Mouse (Mus musculus): ENCODE results near the gene Paxx. TPM values are rescaled to one million over a fixed set of nuclear protein-coding genes. Genes with fewer than 3 reads are reported as not detected.
"Not testable (repeated sequence)": the region's sequence is repeated elsewhere in the genome, so short reads cannot be mapped to it uniquely, and the experiment has no call there.

Gene Paxx
- polyA plus RNA-seq, 1 experiment from 2014 or later: 37.4 TPM

- Histone ChIP-seq H3K27me3 (replicated peaks; ENCODE audit: control insufficient read depth, insufficient read depth, low read length) (peaks cover 12% of the 10 kb centered on the region; the same call in 1 of the 2 replicates), H3K9ac (ENCODE audit: low read depth, low read length) (0 out of 2 replicates have a peak overlapping the region, but pooled peaks have one; percentile 7), H3K9me3 (ENCODE audit: control insufficient read depth, low read length) (no peaks in the 10 kb centered on the region), H3K4me1 (ENCODE audit: control insufficient read depth, insufficient read depth, low read length) (peaks cover 3% of the 10 kb centered on the region; the same call in 1 of the 2 replicates), H3K4me2 (ENCODE audit: low read depth, low read length) (no peak overlapping the region), H3K36me3 (ENCODE audit: control insufficient read depth, insufficient read depth, low read length) (no peaks in the 10 kb centered on the region), H3K27ac (ENCODE audit: low read length) (no peak overlapping the region), H3K4me3 (ENCODE audit: low read length) (no peak overlapping the region)
- 62% methylated on average over 1 of the region's 1 CpGs for WGBS
- ATAC-seq: no peak
Observed at GRCm38 (mm10) chr2:25423626-25424025, 37.3 kb downstream of the Paxx start.

GRCm38 (mm10) chr2:25422587-25423410, 38.1 kb downstream of the Paxx start, which contains the start of gene Fut7:
Gene Fut7, plus strand, starts transcription at chr2:25423267.
- no peak within 1 kb of the TSS for H3K4me2 ChIP-seq (ENCODE audit: low read depth, low read length)
- no peaks in the 10 kb centered on the region; the same call in 1 of the 2 replicates for H3K4me1 ChIP-seq (ENCODE audit: control insufficient read depth, insufficient read depth, low read length)
- no peaks in the 10 kb centered on the region for H3K36me3 ChIP-seq (ENCODE audit: control insufficient read depth, insufficient read depth, low read length)
- ATAC-seq: 0 out of 2 replicates have a peak, but pooled peaks have one; percentile 23
- no peak within 1 kb of the TSS for H3K27ac ChIP-seq (ENCODE audit: low read length)
- peaks cover 12% of the 10 kb centered on the region; the same call in 1 of the 2 replicates for H3K27me3 ChIP-seq (replicated peaks; ENCODE audit: control insufficient read depth, insufficient read depth, low read length)
- 0 out of 2 replicates have a peak within 1 kb of the TSS, but pooled peaks have one; percentile 7 for H3K9ac ChIP-seq (ENCODE audit: low read depth, low read length)
- H3K9me3 ChIP-seq (ENCODE audit: control insufficient read depth, low read length): no peaks in the 10 kb centered on the region
- H3K4me3 ChIP-seq (ENCODE audit: low read length): no peak within 1 kb of the TSS
- WGBS: 62% methylated on average over 17 of the region's 17 CpGs

- Histone ChIP-seq H3K4me3 (ENCODE audit: low read length) (no peak overlapping the region), H3K9me3 (ENCODE audit: control insufficient read depth, low read length) (no peaks in the 10 kb centered on the region), H3K27me3 (replicated peaks; ENCODE audit: control insufficient read depth, insufficient read depth, low read length) (peaks cover 12% of the 10 kb centered on the region; the same call in 1 of the 2 replicates), H3K27ac (ENCODE audit: low read length) (no peak overlapping the region), H3K9ac (ENCODE audit: low read depth, low read length) (no peak overlapping the region), H3K36me3 (ENCODE audit: control insufficient read depth, insufficient read depth, low read length) (no peaks in the 10 kb centered on the region), H3K4me1 (ENCODE audit: control insufficient read depth, insufficient read depth, low read length) (no peaks in the 10 kb centered on the region; the same call in 1 of the 2 replicates), H3K4me2 (ENCODE audit: low read depth, low read length) (no peak overlapping the region)
- 27% methylated on average over 3 of the region's 3 CpGs for whole genome bisulfite sequencing
- ATAC-seq: no peak; the same call in 1 of the 2 replicates
Observed at GRCm38 (mm10) chr2:25421896-25422295, 39.0 kb downstream of the Paxx start.

- Histone ChIP-seq H3K9ac (ENCODE audit: low read depth, low read length) (no peak overlapping the region), H3K27me3 (replicated peaks; ENCODE audit: control insufficient read depth, insufficient read depth, low read length) (no peaks in the 10 kb centered on the region), H3K9me3 (ENCODE audit: control insufficient read depth, low read length) (no peaks in the 10 kb centered on the region), H3K4me1 (ENCODE audit: control insufficient read depth, insufficient read depth, low read length) (no peaks in the 10 kb centered on the region), H3K27ac (ENCODE audit: low read length) (no peak overlapping the region), H3K36me3 (ENCODE audit: control insufficient read depth, insufficient read depth, low read length) (no peaks in the 10 kb centered on the region), H3K4me3 (ENCODE audit: low read length) (no peak overlapping the region), H3K4me2 (ENCODE audit: low read depth, low read length) (no peak overlapping the region)
- ATAC-seq: no peak
- 30% methylated on average over 3 of the region's 3 CpGs for WGBS
Observed at GRCm38 (mm10) chr2:25417426-25417825, 43.5 kb downstream of the Paxx start.

- not testable (repeated sequence) for H3K27ac ChIP-seq (ENCODE audit: low read length); H3K27me3 ChIP-seq (replicated peaks; ENCODE audit: control insufficient read depth, insufficient read depth, low read length); H3K9me3 ChIP-seq (ENCODE audit: control insufficient read depth, low read length); ATAC-seq; H3K4me1 ChIP-seq (ENCODE audit: control insufficient read depth, insufficient read depth, low read length); H3K4me2 ChIP-seq (ENCODE audit: low read depth, low read length); H3K9ac ChIP-seq (ENCODE audit: low read depth, low read length); H3K4me3 ChIP-seq (ENCODE audit: low read length); H3K36me3 ChIP-seq (ENCODE audit: control insufficient read depth, insufficient read depth, low read length)
Observed at GRCm38 (mm10) chr2:25413436-25413835, 47.5 kb downstream of the Paxx start.

- WGBS: 89% methylated on average over 10 of the region's 10 CpGs
- Histone ChIP-seq H3K36me3 (ENCODE audit: control insufficient read depth, insufficient read depth, low read length) (no peaks in the 10 kb centered on the region), H3K27ac (ENCODE audit: low read length) (no peak overlapping the region), H3K4me1 (ENCODE audit: control insufficient read depth, insufficient read depth, low read length) (no peaks in the 10 kb centered on the region), H3K4me3 (ENCODE audit: low read length) (no peak overlapping the region), H3K9me3 (ENCODE audit: control insufficient read depth, low read length) (no peaks in the 10 kb centered on the region), H3K4me2 (ENCODE audit: low read depth, low read length) (no peak overlapping the region), H3K27me3 (replicated peaks; ENCODE audit: control insufficient read depth, insufficient read depth, low read length) (peaks cover 4% of the 10 kb centered on the region; the same call in 1 of the 2 replicates), H3K9ac (ENCODE audit: low read depth, low read length) (no peak overlapping the region)
- no peak for ATAC-seq
Observed at GRCm38 (mm10) chr2:25408908-25409307, 52.0 kb downstream of the Paxx start.

Small RNA genes lying within 50 kb of the gene (microRNA-seq; reads per million reads assigned to microRNA genes)
- gene Mir3087: not detected

Other genes starting within 250 kb of the Paxx start
- 99.9 and 102 TPM in 2 replicates for gene Nelfb, start 249.6 kb downstream of the Paxx start, polyA plus RNA-seq (2015; fragmentation: Nextera tagmentation; extraction: Ambion mirVana)
- not detected in 2 replicates for gene Stpg3, start 246.5 kb downstream of the Paxx start, polyA plus RNA-seq (2015; fragmentation: Nextera tagmentation; extraction: Ambion mirVana)
- gene Fam166a, start 242.3 kb downstream of the Paxx start, polyA plus RNA-seq (2015; fragmentation: Nextera tagmentation; extraction: Ambion mirVana): 0.12 and 0.62 TPM in 2 replicates
- gene Tubb4b, start 236.4 kb downstream of the Paxx start, polyA plus RNA-seq (2015; fragmentation: Nextera tagmentation; extraction: Ambion mirVana): 635 and 699 TPM in 2 replicates
- 11.3 and 17.7 TPM in 2 replicates for gene Slc34a3, start 226.7 kb downstream of the Paxx start, polyA plus RNA-seq (2015; fragmentation: Nextera tagmentation; extraction: Ambion mirVana)
- gene Rnf224, start 224.3 kb downstream of the Paxx start, polyA plus RNA-seq (2015; fragmentation: Nextera tagmentation; extraction: Ambion mirVana): 0.37 and 0.54 TPM in 2 replicates
- 25.6 and 36.4 TPM in 2 replicates for gene Rnf208, start 218.8 kb downstream of the Paxx start, polyA plus RNA-seq (2015; fragmentation: Nextera tagmentation; extraction: Ambion mirVana)
- gene Cysrt1, start 218.6 kb downstream of the Paxx start, polyA plus RNA-seq (2015; fragmentation: Nextera tagmentation; extraction: Ambion mirVana): 3.3 and 6.4 TPM in 2 replicates
- 7.3 and 9.3 TPM in 2 replicates for gene AL732309.1, start 214.2 kb downstream of the Paxx start, polyA plus RNA-seq (2015; fragmentation: Nextera tagmentation; extraction: Ambion mirVana)
- 22.3 and 23.1 TPM in 2 replicates for gene Tmem203, start 205.7 kb downstream of the Paxx start, polyA plus RNA-seq (2015; fragmentation: Nextera tagmentation; extraction: Ambion mirVana)
- gene Tprn, start 198.5 kb downstream of the Paxx start, polyA plus RNA-seq (2015; fragmentation: Nextera tagmentation; extraction: Ambion mirVana): 31.7 and 38.6 TPM in 2 replicates
- 176 and 200 TPM in 2 replicates for gene Ssna1, start 188.7 kb downstream of the Paxx start, polyA plus RNA-seq (2015; fragmentation: Nextera tagmentation; extraction: Ambion mirVana)
- gene Anapc2, start 188.6 kb downstream of the Paxx start, polyA plus RNA-seq (2015; fragmentation: Nextera tagmentation; extraction: Ambion mirVana): 91.4 and 97.3 TPM in 2 replicates
- gene Tmem210, start 172.9 kb downstream of the Paxx start, polyA plus RNA-seq (2015; fragmentation: Nextera tagmentation; extraction: Ambion mirVana): not detected in 2 replicates
- 1.9 and 2.5 TPM in 2 replicates for gene Lrrc26, start 171.2 kb downstream of the Paxx start, polyA plus RNA-seq (2015; fragmentation: Nextera tagmentation; extraction: Ambion mirVana)
- 1.7 and 2.1 TPM in 2 replicates for gene Grin1, start 141.9 kb downstream of the Paxx start, polyA plus RNA-seq (2015; fragmentation: Nextera tagmentation; extraction: Ambion mirVana)
- 36.7 and 43.2 TPM in 2 replicates for gene Man1b1, start 128.8 kb downstream of the Paxx start, polyA plus RNA-seq (2015; fragmentation: Nextera tagmentation; extraction: Ambion mirVana)
- 74.4 and 104 TPM in 2 replicates for gene Dpp7, start 104.7 kb downstream of the Paxx start, polyA plus RNA-seq (2015; fragmentation: Nextera tagmentation; extraction: Ambion mirVana)
- gene Uap1l1, start 95.4 kb downstream of the Paxx start, polyA plus RNA-seq (2015; fragmentation: Nextera tagmentation; extraction: Ambion mirVana): 196 and 259 TPM in 2 replicates
- gene Sapcd2, start 88.8 kb downstream of the Paxx start, polyA plus RNA-seq (2015; fragmentation: Nextera tagmentation; extraction: Ambion mirVana): 56.7 and 66.4 TPM in 2 replicates
- gene Entpd2, start 65.2 kb downstream of the Paxx start, polyA plus RNA-seq (2015; fragmentation: Nextera tagmentation; extraction: Ambion mirVana): 23.7 and 27.4 TPM in 2 replicates
- gene Npdc1, start 61.7 kb downstream of the Paxx start, polyA plus RNA-seq (2015; fragmentation: Nextera tagmentation; extraction: Ambion mirVana): 48.9 and 51.1 TPM in 2 replicates
- 0.13 and 0.33 TPM in 2 replicates for gene Fut7, start 37.8 kb downstream of the Paxx start, polyA plus RNA-seq (2015; fragmentation: Nextera tagmentation; extraction: Ambion mirVana)
- gene Abca2, start 32.4 kb downstream of the Paxx start, polyA plus RNA-seq (2015; fragmentation: Nextera tagmentation; extraction: Ambion mirVana): 2.1 and 2.8 TPM in 2 replicates
- 2.6 and 2.7 TPM in 2 replicates for gene Clic3, start 4.3 kb downstream of the Paxx start, polyA plus RNA-seq (2015; fragmentation: Nextera tagmentation; extraction: Ambion mirVana)
- 4.0 and 4.5 TPM in 2 replicates for gene Ptgds, start 9.0 kb upstream of the Paxx start, polyA plus RNA-seq (2015; fragmentation: Nextera tagmentation; extraction: Ambion mirVana)
- gene Lcn12, start 32.8 kb upstream of the Paxx start, polyA plus RNA-seq (2015; fragmentation: Nextera tagmentation; extraction: Ambion mirVana): 0.32 TPM in 1 of 2 replicates, not detected in the other
- 70.2 and 71.9 TPM in 2 replicates for gene Fbxw5, start 39.7 kb upstream of the Paxx start, polyA plus RNA-seq (2015; fragmentation: Nextera tagmentation; extraction: Ambion mirVana)
- 6.8 and 8.5 TPM in 2 replicates for gene C8g, start 40.6 kb upstream of the Paxx start, polyA plus RNA-seq (2015; fragmentation: Nextera tagmentation; extraction: Ambion mirVana)
- gene Traf2, start 85.8 kb upstream of the Paxx start, polyA plus RNA-seq (2015; fragmentation: Nextera tagmentation; extraction: Ambion mirVana): 28.4 and 34.1 TPM in 2 replicates
- gene Edf1, start 96.8 kb upstream of the Paxx start, polyA plus RNA-seq (2015; fragmentation: Nextera tagmentation; extraction: Ambion mirVana): 343 and 364 TPM in 2 replicates
- 582 and 797 TPM in 2 replicates for gene Mamdc4, start 113.8 kb upstream of the Paxx start, polyA plus RNA-seq (2015; fragmentation: Nextera tagmentation; extraction: Ambion mirVana)
- 145 and 176 TPM in 2 replicates for gene Phpt1, start 114.1 kb upstream of the Paxx start, polyA plus RNA-seq (2015; fragmentation: Nextera tagmentation; extraction: Ambion mirVana)
- gene Ajm1, start 120.7 kb upstream of the Paxx start, polyA plus RNA-seq (2015; fragmentation: Nextera tagmentation; extraction: Ambion mirVana): 0.93 and 1.4 TPM in 2 replicates
- 45.8 and 52.7 TPM in 2 replicates for gene Rabl6, start 147.4 kb upstream of the Paxx start, polyA plus RNA-seq (2015; fragmentation: Nextera tagmentation; extraction: Ambion mirVana)
- 0.12 and 0.18 TPM in 2 replicates for gene Ccdc183, start 156.6 kb upstream of the Paxx start, polyA plus RNA-seq (2015; fragmentation: Nextera tagmentation; extraction: Ambion mirVana)
- 25.4 and 26.6 TPM in 2 replicates for gene Tmem141, start 160.9 kb upstream of the Paxx start, polyA plus RNA-seq (2015; fragmentation: Nextera tagmentation; extraction: Ambion mirVana)
- gene Fcna, start 166.9 kb upstream of the Paxx start, polyA plus RNA-seq (2015; fragmentation: Nextera tagmentation; extraction: Ambion mirVana): 6.6 and 7.1 TPM in 2 replicates
- not detected in 2 replicates for gene Lcn8, start 192.0 kb upstream of the Paxx start, polyA plus RNA-seq (2015; fragmentation: Nextera tagmentation; extraction: Ambion mirVana)
- gene Lcn5, start 196.9 kb upstream of the Paxx start, polyA plus RNA-seq (2015; fragmentation: Nextera tagmentation; extraction: Ambion mirVana): not detected in 2 replicates
- gene Lcn6, start 215.7 kb upstream of the Paxx start, polyA plus RNA-seq (2015; fragmentation: Nextera tagmentation; extraction: Ambion mirVana): not detected in 2 replicates
- not detected in 2 replicates for gene Lcn10, start 221.6 kb upstream of the Paxx start, polyA plus RNA-seq (2015; fragmentation: Nextera tagmentation; extraction: Ambion mirVana)
- gene Obp2a, start 238.9 kb upstream of the Paxx start, polyA plus RNA-seq (2015; fragmentation: Nextera tagmentation; extraction: Ambion mirVana): not detected in 2 replicates
- 82.8 and 94.2 TPM in 2 replicates for gene Bmyc, start 245.6 kb upstream of the Paxx start, polyA plus RNA-seq (2015; fragmentation: Nextera tagmentation; extraction: Ambion mirVana)

Data from intestine, embryonic 16.5 days (tissue).